Mouse (Mus musculus) cerebellum, postnatal 14 days (tissue): ENCODE measurements around the gene Nsd1.

Source experiments
- DNase-seq, 2 experiments: peaks; one replicate each; pipeline ENCODE4 v3.0.0; 2021; ENCODE audit warnings: mixed read lengths in 2 of 2

Nsd1 gene

GRCm38 (mm10) chr13:55261521-55261920 lies 51.9 kb downstream of the Nsd1 start:
- no peak for DNase-seq

- no peak for DNase-seq
These were observed 52.5 kb downstream of the Nsd1 start for GRCm38 (mm10) chr13:55262096-55262495.

- DNase-seq: no peak
These were observed 67.6 kb downstream of the Nsd1 start for GRCm38 (mm10) chr13:55277203-55277602.

GRCm38 (mm10) chr13:55277646-55278045 lies 68.1 kb downstream of the Nsd1 start:
- no peak for DNase-seq

GRCm38 (mm10) chr13:55288854-55289253 lies 79.3 kb downstream of the Nsd1 start:
- peak in 1 of 2 experiments; percentile 9 for DNase-seq

GRCm38 (mm10) chr13:55296760-55297159 lies 87.2 kb downstream of the Nsd1 start:
- no peak for DNase-seq

GRCm38 (mm10) chr13:55300913-55301312 lies 91.3 kb downstream of the Nsd1 start:
- DNase-seq: no peak

GRCm38 (mm10) chr13:55312028-55312630 lies 102.5 kb downstream of the Nsd1 start:
- no peak for DNase-seq

GRCm38 (mm10) chr13:55313051-55313450 lies 103.5 kb downstream of the Nsd1 start:
- DNase-seq: no peak

- DNase-seq: no peak
These were observed 105.4 kb downstream of the Nsd1 start for GRCm38 (mm10) chr13:55314891-55315412.

- DNase-seq: no peak
These were observed 108.8 kb downstream of the Nsd1 start for GRCm38 (mm10) chr13:55318351-55318750.

GRCm38 (mm10) chr13:55319931-55320533 lies 110.5 kb downstream of the Nsd1 start, which contains the start of gene Prelid1:
Prelid1 (plus strand) TSS chr13:55320500.
- DNase-seq: peak; percentile 37 to 58

GRCm38 (mm10) chr13:55321434-55322129 lies 112.0 kb downstream of the Nsd1 start, which contains the start of gene Rab24:
Rab24 (minus strand) TSS chr13:55321946.
- DNase-seq: peak; percentile 93 to 94

GRCm38 (mm10) chr13:55322130-55322825 lies 112.7 kb downstream of the Nsd1 start:
- peak; percentile 58 to 61 for DNase-seq

GRCm38 (mm10) chr13:55325596-55325995 lies 116.0 kb downstream of the Nsd1 start:
- DNase-seq: no peak

- DNase-seq: no peak
These were observed 117.6 kb downstream of the Nsd1 start for GRCm38 (mm10) chr13:55327169-55327568.

- peak; percentile 91 to 92 for DNase-seq
These were observed 118.1 kb downstream of the Nsd1 start for GRCm38 (mm10) chr13:55327633-55328032.

GRCm38 (mm10) chr13:55328171-55328570 lies 118.6 kb downstream of the Nsd1 start:
- DNase-seq: no peak

- no peak for DNase-seq
These were observed 119.1 kb downstream of the Nsd1 start for GRCm38 (mm10) chr13:55328641-55329040.

- DNase-seq: peak; percentile 64 to 73
These were observed 119.6 kb downstream of the Nsd1 start for GRCm38 (mm10) chr13:55329109-55329682.

GRCm38 (mm10) chr13:55329683-55330566 lies 120.3 kb downstream of the Nsd1 start, which contains the start of gene Mxd3:
Mxd3 (minus strand) TSS chr13:55329823.
- DNase-seq: peak; percentile 87 to 91
